Mouse (Mus musculus): ENCODE data around the gene Txn2. TPM values are rescaled to one million over a fixed set of nuclear protein-coding genes. Genes with fewer than 3 reads are reported as not detected.

Gene Txn2
- polyA plus RNA-seq, 1 experiment, result 225 TPM

GRCm38 (mm10) chr15:77888286-77888685 lies 40.5 kb downstream of the Txn2 start:
- Histone ChIP-seq H3K27me3 (ENCODE audit: control insufficient read depth, insufficient read depth, low read length) (no peaks in the 10 kb centered on the region), H3K4me1 (ENCODE audit: control insufficient read depth, insufficient read depth, low read length) (no peaks in the 10 kb centered on the region), H3K27ac (ENCODE audit: insufficient read depth, low read length) (no peak overlapping the region), H3K4me3 (replicated peaks; ENCODE audit: insufficient read depth, low read depth, low read length) (no peak overlapping the region)
- WGBS, result 66% methylated on average over 7 of the region's 7 CpGs
- TF ChIP-seq CTCF (IDR thresholded peaks at IDR 0.05; ENCODE audit: borderline replicate concordance, insufficient read depth, low read depth, low read length) (no peak), POLR2A (IDR thresholded peaks at IDR 0.05; ENCODE audit: borderline replicate concordance, insufficient read depth, low read length) (no peak)
- DNase-seq, result no peak

- H3K4me1 ChIP-seq (ENCODE audit: control insufficient read depth, insufficient read depth, low read length), result no peaks in the 10 kb centered on the region
- DNase-seq, result no peak
- WGBS, result 62% methylated on average over 1 of the region's 1 CpGs
- H3K4me3 ChIP-seq (replicated peaks; ENCODE audit: insufficient read depth, low read depth, low read length), result no peak overlapping the region
- H3K27ac ChIP-seq (ENCODE audit: insufficient read depth, low read length), result no peak overlapping the region
- TF ChIP-seq POLR2A (IDR thresholded peaks at IDR 0.05; ENCODE audit: borderline replicate concordance, insufficient read depth, low read length) (no peak), CTCF (IDR thresholded peaks at IDR 0.05; ENCODE audit: borderline replicate concordance, insufficient read depth, low read depth, low read length) (no peak)
- no peaks in the 10 kb centered on the region for H3K27me3 ChIP-seq (ENCODE audit: control insufficient read depth, insufficient read depth, low read length)
These were observed 41.7 kb downstream of the Txn2 start for GRCm38 (mm10) chr15:77887093-77887488.

GRCm38 (mm10) chr15:77886369-77887092 lies 42.3 kb downstream of the Txn2 start:
- Histone ChIP-seq H3K27me3 (ENCODE audit: control insufficient read depth, insufficient read depth, low read length) (no peaks in the 10 kb centered on the region), H3K27ac (ENCODE audit: insufficient read depth, low read length) (no peak overlapping the region), H3K4me1 (ENCODE audit: control insufficient read depth, insufficient read depth, low read length) (no peaks in the 10 kb centered on the region), H3K4me3 (replicated peaks; ENCODE audit: insufficient read depth, low read depth, low read length) (no peak overlapping the region)
- TF ChIP-seq CTCF (IDR thresholded peaks at IDR 0.05; ENCODE audit: borderline replicate concordance, insufficient read depth, low read depth, low read length) (no peak), POLR2A (IDR thresholded peaks at IDR 0.05; ENCODE audit: borderline replicate concordance, insufficient read depth, low read length) (no peak)
- 94% methylated on average over 4 of the region's 5 CpGs for WGBS
- DNase-seq, result no peak

- Histone ChIP-seq H3K4me3 (replicated peaks; ENCODE audit: insufficient read depth, low read depth, low read length) (no peak overlapping the region), H3K27me3 (ENCODE audit: control insufficient read depth, insufficient read depth, low read length) (no peaks in the 10 kb centered on the region), H3K27ac (ENCODE audit: insufficient read depth, low read length) (no peak overlapping the region), H3K4me1 (ENCODE audit: control insufficient read depth, insufficient read depth, low read length) (no peaks in the 10 kb centered on the region)
- no peak for DNase-seq
- TF ChIP-seq CTCF (IDR thresholded peaks at IDR 0.05; ENCODE audit: borderline replicate concordance, insufficient read depth, low read depth, low read length) (no peak), POLR2A (IDR thresholded peaks at IDR 0.05; ENCODE audit: borderline replicate concordance, insufficient read depth, low read length) (no peak)
- 57% methylated on average over 4 of the region's 4 CpGs for WGBS
These were observed 42.9 kb downstream of the Txn2 start for GRCm38 (mm10) chr15:77885945-77886344.

DNA sequence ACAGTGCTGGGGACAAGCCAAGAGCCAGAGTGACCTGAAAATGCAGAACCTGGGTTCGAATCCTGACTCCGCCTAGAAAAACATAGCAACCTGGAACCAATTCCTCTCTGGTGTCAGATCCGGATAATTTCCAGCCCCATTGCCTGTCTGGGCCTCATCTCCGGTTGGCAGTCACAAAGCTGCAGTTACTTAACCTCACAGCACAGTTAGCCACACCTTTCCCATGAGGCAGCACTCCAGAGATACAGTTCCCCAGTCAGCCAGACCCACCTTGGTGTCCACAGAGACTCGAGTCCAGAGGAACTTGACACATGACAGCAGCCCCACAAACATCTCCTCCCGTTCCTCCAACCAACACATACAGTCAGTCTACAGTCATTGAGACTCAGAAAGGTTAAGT lies 43.6 kb downstream of the Txn2 start:
- WGBS, result 91% methylated on average over 6 of the region's 6 CpGs
- H3K4me1 ChIP-seq (ENCODE audit: control insufficient read depth, insufficient read depth, low read length), result no peaks in the 10 kb centered on the region
- H3K4me3 ChIP-seq (replicated peaks; ENCODE audit: insufficient read depth, low read depth, low read length), result no peak overlapping the region
- TF ChIP-seq CTCF (IDR thresholded peaks at IDR 0.05; ENCODE audit: borderline replicate concordance, insufficient read depth, low read depth, low read length) (no peak), POLR2A (IDR thresholded peaks at IDR 0.05; ENCODE audit: borderline replicate concordance, insufficient read depth, low read length) (no peak)
- no peak for DNase-seq
- H3K27ac ChIP-seq (ENCODE audit: insufficient read depth, low read length), result no peak overlapping the region
- no peaks in the 10 kb centered on the region for H3K27me3 ChIP-seq (ENCODE audit: control insufficient read depth, insufficient read depth, low read length)

GRCm38 (mm10) chr15:77883697-77884010 lies 45.2 kb downstream of the Txn2 start:
- no peak for TF ChIP-seq POLR2A (IDR thresholded peaks at IDR 0.05; ENCODE audit: borderline replicate concordance, insufficient read depth, low read length)
- TF ChIP-seq CTCF (IDR thresholded peaks at IDR 0.05; ENCODE audit: borderline replicate concordance, insufficient read depth, low read depth, low read length), result no peak
- no peaks in the 10 kb centered on the region; the same call in 1 of the 2 replicates for H3K4me1 ChIP-seq (ENCODE audit: control insufficient read depth, insufficient read depth, low read length)
- H3K27ac ChIP-seq (ENCODE audit: insufficient read depth, low read length), result no peak overlapping the region
- H3K4me3 ChIP-seq (replicated peaks; ENCODE audit: insufficient read depth, low read depth, low read length), result no peak overlapping the region
- no peaks in the 10 kb centered on the region for H3K27me3 ChIP-seq (ENCODE audit: control insufficient read depth, insufficient read depth, low read length)
- DNase-seq, result no peak
- 86% methylated on average over 4 of the region's 4 CpGs for WGBS

DNA sequence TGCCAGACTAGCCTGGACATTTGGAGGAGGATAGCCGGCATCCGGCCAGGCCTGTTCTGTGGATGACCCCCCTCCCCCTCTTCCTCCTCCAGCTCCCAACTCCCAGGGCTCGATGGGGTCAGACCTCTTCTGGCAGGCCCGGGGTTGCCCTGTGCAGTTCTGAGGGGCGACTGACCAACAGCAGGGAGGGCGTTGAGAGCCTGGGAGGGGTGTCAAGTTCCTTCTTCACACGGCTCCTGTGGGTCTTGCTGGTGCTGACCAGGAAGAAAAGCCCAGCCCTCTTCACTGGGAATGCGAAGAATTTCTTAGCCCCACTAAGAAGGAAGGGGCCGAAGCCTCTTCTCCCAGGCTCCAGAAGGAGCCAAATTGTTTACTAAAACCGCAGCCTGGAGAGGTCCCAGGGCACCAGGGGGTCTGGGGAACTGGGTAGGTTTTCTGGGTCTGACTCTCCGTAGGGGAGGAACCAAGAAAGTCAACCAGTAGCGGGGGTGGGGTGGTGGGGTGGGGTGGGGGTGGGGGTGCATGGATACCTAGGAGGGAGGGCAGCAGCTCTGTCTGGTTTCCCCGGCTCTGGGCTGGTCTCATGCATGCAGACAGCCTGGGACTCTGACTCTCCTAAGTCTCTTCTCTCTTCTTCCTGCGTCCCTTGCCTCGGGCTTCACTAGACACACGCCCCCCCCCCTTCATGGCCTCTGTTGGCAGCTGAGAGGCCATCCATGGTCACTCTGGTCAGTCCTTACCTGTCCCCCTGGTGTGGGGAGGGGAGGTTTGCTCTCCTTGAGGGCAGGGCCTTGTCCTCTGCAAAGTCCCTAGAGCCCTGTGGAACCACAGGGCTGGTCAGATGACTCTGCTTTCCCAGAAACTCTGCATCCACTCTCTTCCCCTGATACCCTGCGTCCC lies 45.8 kb downstream of the Txn2 start:
- no peak for DNase-seq
- 40% methylated on average over 17 of the region's 17 CpGs for WGBS
- no peaks in the 10 kb centered on the region for H3K27me3 ChIP-seq (ENCODE audit: control insufficient read depth, insufficient read depth, low read length)
- no peaks in the 10 kb centered on the region; the same call in 1 of the 2 replicates for H3K4me1 ChIP-seq (ENCODE audit: control insufficient read depth, insufficient read depth, low read length)
- TF ChIP-seq POLR2A (IDR thresholded peaks at IDR 0.05; ENCODE audit: borderline replicate concordance, insufficient read depth, low read length), result no peak
- no peak for TF ChIP-seq CTCF (IDR thresholded peaks at IDR 0.05; ENCODE audit: borderline replicate concordance, insufficient read depth, low read depth, low read length)
- H3K4me3 ChIP-seq (replicated peaks; ENCODE audit: insufficient read depth, low read depth, low read length), result no peak overlapping the region
- no peak overlapping the region for H3K27ac ChIP-seq (ENCODE audit: insufficient read depth, low read length)
